Mouse (Mus musculus): ENCODE results near the gene Smap1.
A peak's percentile ranks its signal among the peaks of the same experiment; 100 is the strongest.

The Smap1 gene

DNA sequence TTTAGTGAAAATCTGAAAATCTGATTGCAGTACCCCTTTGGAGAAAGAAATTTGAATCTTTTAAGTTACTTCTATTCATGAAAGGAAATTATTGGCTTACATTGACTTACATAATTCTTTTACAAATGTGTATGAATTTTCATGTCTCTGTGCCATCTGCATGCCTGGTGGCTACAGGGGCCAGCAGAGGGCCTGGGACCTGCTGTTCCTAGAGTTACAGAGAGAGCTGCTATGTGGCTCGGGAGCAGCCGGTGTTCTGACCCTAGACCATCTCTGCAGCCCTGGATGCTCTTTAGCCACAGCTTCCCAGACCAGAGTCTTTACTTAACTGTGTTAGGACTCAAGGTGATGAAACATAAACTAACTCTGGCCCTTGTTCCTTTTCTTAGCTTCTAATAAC lies 1.8 kb downstream of the Smap1 start:
- peak in 1 of 2 experiments; percentile 6 for DNase-seq (ENCODE audit: low spot score in 2 of 2)

DNA sequence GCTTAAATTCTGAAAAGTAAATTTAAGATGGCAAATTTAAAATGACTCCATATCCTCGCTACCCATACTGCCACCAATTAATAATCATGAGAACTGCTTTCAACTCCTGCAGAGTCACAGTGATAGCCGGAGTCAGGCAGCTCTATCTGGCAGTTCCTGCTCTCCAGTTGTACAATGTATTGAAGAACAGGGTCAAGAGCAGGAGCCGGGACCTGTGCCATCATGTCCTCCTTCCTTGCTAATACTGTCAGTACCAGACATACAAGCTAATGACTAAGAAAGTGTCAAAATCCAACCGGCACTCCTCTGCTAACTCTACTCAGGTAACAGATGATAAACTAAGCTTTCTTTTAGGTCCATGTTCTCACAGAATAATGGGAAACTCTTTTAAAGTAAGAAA lies 3.0 kb downstream of the Smap1 start:
- DNase-seq (ENCODE audit: low spot score in 2 of 2) = no peak

DNA sequence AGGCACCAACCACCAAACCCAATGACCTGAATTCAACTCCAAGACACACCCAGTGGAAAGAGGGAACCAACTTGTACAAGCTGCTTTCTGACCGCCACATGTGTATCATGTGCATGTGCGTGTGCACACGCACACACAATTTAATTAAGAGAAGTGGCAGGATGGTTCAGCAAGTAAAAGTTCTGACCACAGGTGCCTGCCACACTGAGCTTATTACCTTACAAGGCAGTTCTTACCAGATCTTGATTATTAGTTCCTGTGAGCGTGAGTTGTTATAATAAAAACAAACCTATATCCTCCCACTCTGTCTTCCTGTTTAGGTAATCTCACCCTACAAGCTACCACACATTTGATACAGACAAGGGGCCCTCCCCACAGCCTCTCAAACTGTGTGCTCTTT lies 6.6 kb downstream of the Smap1 start:
- DNase-seq (ENCODE audit: low spot score in 2 of 2) = no peak

DNA sequence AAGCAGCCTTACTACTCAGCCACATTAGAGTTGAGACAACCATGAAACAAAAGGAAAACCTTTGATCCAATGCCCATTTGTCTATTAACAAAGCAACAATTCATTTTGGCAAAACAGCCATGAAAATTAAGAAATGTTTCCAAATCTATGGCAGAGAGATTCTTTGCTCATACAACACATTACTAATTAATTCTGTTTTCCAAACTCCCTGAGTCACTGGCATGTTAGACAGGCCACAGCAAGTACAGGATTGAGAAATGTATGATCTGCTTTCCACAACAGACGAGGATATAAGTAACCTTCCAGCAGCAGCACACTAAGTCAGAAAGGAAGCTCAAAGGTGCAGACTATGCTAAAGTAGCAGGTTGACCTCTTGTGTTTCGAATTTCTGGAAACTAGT lies 9.1 kb downstream of the Smap1 start:
- DNase-seq (ENCODE audit: low spot score in 2 of 2) = no peak

DNA sequence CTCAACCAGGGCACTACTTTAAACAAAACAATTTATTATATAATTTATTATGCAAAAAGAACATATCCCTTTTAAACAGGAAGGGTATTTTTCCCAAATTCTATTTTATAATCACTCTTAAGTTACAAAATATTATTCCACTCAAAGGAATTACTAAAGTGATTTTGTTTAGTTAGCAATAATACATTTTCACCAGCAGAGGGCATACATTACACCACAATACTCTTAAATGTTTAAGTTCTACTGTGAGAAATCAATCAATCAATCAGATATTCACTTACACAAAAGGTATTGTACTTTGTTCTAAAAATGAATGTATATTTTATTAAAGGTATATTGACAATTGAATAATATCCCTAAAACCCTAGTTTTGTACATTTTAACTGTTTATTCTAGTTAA lies 16.0 kb downstream of the Smap1 start:
- DNase-seq (ENCODE audit: low spot score in 2 of 2) = no peak

DNA sequence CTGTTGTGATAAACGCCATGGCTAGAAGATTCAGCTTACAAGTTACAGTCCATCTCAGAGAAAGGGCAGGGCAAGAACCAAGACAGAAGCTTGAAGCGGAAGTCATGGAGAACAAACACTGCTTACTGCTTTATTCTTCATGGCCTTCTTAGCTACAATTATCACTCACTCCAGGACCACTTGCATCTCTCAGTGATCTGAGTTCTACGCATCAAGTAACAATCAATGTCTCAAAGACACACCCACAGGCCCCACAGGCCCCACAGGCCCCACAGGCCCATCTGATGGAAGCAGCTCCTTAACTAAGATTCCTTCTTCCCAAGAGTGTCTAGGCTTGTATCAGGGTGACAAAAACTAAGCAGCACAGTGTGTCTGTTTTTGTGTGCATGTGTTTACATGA lies 18.8 kb downstream of the Smap1 start:
- no peak for DNase-seq (ENCODE audit: low spot score in 2 of 2)

DNA sequence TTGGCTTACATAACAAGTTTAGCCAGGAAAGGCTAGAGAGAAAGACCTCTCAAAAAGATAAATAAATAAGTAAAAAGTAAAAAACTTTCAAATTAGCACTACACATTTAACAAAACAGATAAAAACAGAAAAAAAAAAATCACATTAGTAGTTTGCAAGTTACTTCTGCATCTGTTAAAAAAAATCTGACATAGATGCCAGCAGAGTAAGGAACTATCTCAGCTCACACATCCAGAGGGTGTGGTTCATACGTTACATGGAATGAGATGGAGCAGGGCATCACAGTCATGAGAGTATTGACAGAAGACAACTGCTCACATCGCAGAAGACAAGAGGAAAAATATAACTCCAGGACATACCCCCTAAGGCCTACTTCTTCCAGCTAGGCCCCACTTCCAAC lies 19.4 kb downstream of the Smap1 start:
- no peak for DNase-seq (ENCODE audit: low spot score in 2 of 2)

DNA sequence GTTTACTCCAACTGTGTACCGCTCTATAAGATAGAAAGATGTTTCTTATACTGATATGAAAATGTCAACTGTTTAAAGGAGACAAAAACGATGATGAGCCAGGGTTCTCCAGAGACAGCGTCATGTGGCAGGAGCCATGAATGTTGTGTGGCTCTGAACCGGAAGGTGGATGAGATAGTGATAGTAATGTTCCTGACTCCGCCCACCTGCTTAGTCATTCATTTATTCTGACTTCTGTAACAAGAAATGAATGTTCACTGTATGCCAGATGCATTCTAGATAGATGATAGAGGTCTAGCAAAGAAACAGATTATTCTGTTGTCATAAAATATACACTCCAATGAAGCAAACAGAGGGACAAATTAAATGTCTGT lies 22.5 kb downstream of the Smap1 start:
- DNase-seq (ENCODE audit: low spot score in 2 of 2) = no peak

DNA sequence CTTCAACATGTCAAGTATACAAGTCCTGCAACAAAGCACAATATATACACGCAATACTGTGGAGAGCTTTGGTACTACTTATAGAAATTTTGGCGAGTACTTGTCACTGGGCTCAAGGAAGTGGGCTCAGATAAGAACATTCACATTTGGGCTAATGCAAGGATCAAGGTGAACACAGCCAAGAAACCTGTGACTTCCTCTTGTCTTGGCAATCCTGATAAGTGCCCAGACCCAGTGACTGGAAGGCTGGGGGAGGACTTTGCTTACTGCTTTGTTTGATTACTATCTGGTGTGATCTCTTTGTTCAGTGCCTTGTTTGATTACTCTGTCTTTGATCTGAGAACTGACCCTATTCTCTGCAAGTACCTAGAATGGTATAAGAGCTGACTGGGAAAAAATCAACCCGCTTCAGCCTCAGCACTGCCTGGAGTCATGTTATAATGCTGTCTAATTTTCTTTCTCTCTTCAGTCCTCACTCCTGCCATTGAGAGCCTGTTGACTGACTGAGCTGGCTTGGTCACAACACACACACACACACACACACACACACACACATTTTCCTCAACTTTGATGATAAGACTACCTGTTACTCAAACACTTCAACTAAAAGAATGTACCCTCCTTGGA lies 23.0 kb downstream of the Smap1 start:
- DNase-seq (ENCODE audit: low spot score in 2 of 2) = no peak

DNA sequence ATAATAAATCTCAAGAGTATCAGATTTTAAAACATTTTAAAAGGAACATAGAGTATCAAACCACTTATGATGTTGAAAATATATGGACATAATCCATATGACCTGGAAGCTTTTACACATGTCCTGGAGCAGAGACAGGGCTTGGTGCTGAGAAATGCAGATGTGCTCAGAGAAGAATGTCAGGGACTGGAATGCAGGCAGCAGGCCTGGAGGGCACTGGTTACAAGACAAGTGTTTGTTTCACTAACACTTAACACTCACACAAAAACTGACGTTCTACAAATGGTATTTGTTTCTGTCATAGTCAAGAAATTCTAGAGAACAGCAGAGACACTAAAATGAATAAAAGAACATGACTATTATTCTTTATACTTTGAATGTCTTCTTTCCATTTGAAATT lies 30.0 kb downstream of the Smap1 start:
- DNase-seq (ENCODE audit: low spot score in 2 of 2) = no peak

DNA sequence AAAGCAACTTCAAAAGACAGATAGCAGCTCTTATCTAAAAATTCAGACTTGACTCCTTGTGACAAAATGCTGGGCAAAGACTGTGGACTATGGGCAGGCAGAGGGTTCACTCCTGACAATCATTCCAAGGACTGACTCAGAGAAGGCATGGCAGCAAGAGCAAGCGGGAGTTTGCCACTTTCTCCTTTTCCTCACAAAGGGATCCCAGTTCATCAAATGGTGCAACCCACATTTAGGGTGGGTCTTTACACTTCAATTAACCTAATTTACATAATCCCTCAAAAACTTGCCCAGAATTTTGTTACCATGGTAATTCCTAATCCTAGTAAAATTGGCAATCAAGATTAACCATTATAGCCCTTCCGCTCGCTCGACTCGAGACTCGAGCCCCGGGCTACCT lies 37.2 kb downstream of the Smap1 start:
- no peak for DNase-seq (ENCODE audit: low spot score in 2 of 2)

DNA sequence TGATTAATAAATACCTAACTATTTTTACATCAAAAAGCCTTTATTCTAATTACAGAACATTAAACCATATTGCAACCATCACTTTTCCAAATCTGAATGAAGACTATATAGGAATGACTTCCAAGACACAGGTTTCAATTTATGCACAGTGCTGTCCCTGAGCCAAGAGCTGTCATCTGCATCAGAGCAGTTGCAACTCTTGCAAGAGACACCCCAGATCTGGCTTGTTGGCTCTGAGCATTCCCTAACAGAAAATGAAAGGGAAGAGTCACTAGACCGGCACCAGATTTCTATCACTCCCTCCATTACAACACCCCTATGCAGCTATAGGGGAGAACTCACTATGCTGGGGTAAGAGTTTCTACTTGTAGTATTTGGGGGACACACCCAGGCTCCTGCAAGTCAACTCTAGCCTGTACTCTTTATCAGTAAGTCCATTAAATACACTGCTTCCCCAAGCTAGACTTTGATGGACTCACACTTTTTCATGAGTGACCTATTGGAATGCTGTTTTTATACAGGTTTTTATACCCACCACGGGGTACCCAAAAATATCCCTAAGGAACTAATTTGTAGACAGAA lies 37.9 kb downstream of the Smap1 start:
- no peak for DNase-seq (ENCODE audit: low spot score in 2 of 2)

DNA sequence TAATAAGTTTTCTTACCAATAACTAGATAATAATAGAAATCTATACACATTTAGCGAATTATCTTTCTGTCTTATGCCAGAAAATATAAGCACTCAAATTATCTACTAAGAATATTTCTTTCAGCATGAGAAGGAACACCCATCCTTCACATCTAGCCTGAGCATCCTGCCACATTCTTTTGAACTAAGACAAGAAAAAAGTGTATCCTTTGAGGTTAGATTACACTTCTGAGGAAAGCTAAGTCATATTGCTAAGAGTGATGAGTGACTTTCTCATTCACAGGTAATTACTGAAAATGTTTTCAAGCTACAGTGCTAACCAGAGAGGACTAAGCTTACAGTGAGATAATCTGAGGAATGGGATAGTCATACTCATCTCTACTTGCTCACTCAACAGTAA lies 39.4 kb downstream of the Smap1 start:
- no peak for DNase-seq (ENCODE audit: low spot score in 2 of 2)

DNA sequence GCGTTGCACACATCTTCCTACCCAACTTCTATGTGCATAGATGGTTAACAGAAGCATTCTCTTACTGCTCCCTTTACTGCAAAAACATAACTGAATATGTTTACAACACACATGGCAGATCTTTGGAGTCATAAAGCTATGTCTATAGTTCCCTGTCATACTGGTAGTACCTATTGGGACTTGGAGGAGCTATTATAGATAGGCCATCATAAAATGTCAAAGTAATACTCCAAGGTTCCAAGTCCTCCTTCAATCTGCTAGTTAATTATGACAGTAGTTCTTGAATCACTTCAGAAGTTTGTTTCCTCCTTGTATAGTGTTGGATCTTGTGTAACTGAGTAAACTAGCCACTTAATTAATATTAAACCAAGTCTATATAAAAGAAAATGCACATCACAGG lies 49.9 kb downstream of the Smap1 start:
- no peak for DNase-seq (ENCODE audit: low spot score in 2 of 2)

DNA sequence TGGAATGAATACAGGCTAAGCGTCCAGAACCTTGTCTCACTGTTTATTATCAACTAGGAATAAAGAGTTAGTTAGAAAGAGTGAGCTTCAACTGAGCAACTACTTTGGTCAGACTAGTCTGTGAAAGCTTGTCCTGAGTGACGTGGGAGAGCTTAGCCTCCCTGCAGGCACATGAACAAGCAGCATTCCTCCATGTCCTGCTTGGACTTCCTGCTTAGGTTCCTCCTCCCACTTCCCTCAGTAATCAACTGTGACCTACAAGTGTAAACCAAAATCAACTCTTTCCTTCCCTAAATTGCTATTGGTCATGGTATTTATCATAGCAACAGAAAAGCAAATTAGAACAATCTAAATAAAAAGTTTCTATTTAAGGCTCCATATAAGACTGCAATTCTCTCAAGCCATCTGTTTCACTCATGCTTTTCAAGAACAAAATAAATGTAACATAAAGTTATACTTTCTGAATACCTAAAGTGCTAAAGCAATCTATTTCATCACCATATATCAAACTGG lies 54.7 kb downstream of the Smap1 start:
- no peak for DNase-seq (ENCODE audit: low spot score in 2 of 2)

DNA sequence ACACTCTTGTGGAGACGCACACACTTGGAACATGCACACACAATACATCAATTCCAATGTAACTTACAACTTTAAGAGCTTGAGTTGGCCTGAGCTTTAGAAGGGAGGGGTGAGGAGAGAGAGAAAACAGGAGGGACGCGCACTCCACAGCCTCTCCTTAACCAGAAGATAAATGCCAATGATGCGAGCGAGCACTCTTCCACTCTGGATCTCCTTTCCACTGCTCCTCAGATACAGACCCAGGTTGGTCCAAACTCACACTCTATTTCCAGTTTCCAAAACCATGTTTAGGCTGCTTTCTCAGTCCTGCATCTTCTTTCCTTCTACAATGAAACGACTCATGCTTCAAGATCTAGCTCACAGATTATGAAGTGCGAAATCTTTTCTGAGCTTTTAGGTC lies 56.6 kb downstream of the Smap1 start:
- DNase-seq (ENCODE audit: low spot score in 2 of 2) = no peak

DNA sequence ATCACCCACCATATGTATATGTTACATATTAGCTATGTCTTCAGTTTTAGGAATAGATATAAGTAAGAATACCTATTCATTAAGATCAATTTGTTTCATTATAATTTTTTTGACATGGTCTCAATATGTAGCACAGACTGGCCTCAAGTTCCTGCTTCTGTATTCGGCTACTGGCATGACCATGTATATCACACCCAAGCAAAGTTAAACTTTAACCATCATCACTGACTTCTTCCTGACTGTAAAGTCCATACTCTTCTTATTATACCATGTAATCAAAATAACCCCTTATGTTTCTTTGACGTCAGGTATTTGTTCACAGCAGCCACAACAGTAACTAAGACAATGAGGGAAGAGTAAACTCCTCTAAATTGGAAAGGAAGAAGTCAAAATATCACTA lies 61.2 kb downstream of the Smap1 start:
- DNase-seq (ENCODE audit: low spot score in 2 of 2) = no peak

DNA sequence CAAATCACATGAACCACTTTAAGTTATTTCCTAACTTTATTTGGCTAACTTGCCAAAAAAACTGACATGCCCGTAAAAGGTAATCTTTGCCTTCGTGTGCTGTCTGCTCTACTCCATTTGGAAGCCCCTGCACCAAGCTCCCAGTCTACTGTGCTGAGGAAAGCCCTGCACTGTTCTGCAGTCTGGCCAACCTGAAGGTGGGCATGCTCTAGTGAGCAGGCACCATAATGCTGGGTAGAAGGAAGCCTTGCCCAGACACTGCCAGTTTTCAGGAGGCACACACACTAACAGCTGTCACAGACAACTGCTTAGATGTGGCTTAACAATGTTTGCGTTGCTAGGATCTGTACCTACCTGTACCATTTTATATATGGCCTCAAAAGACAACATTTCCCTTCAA lies 66.5 kb downstream of the Smap1 start:
- no peak for DNase-seq (ENCODE audit: low spot score in 2 of 2)

DNA sequence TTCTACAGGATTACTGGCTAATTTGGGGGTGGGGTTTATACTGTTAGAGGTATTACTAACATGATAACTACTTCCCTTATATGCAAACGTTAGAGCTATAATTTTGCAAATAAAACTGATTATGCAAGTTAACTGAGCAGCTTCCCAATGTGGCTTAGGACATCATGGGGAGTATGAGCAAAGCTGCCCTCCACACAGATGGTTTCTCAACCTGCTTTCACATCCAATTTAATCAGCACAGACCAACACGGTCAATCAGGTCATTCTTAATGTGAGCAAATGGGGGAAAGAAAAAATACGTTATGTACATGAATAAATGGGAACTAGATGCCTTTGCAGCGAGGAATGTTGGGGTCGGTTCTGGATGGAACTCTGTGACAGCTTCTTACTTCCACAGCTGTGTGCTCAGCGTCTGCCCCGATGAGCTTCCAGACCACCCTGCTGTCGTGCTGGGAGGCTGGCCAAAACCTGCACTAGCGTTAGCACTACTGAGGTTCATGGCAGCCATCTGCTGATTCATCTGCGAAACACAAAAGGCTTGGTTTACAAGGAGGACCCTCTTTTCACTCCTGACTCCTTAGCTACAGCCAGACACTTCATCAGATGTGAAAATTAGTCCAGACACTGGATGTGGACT lies 76.0 kb downstream of the Smap1 start:
- no peak for DNase-seq (ENCODE audit: low spot score in 2 of 2)

DNA sequence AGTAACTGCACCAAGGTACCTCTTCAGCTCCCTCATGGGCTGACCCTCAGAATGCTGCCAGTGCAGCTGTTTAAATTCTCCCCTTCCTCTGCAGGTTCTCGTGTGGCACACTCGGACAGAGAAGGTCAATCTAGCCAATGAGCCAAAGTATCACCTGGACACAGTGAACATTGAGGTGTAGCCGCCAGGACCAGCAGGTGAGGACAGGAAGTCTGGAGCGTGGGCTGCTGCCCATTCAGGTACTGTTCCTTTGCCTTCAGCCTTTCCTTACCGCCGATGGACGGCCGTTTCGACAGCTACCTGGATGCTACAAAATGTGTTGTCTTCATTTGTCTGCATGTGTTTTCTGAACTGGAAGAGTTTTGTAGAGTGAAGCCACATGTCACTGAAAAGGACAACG lies 77.1 kb downstream of the Smap1 start:
- no peak for DNase-seq (ENCODE audit: low spot score in 2 of 2)

DNA sequence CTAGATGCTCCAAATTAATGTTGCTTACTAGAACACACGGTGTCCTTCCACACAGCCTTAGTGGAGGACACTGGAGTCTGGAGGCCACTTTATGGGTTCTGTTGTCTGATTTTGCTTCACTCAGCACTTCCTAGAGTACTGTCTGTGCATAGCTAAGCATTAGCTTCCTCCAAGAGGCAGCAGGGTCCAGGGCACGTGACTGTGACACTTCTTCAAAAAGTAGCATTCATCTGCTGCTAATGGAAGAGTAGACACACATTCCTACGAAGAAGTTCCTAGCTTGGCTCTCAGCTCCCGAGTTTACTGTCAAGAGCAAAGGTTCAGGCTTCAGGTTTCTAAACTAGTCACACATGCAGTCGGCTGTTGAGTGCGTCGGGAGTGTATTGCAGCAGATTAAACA lies 78.3 kb downstream of the Smap1 start:
- DNase-seq (ENCODE audit: low spot score in 2 of 2) = no peak

DNA sequence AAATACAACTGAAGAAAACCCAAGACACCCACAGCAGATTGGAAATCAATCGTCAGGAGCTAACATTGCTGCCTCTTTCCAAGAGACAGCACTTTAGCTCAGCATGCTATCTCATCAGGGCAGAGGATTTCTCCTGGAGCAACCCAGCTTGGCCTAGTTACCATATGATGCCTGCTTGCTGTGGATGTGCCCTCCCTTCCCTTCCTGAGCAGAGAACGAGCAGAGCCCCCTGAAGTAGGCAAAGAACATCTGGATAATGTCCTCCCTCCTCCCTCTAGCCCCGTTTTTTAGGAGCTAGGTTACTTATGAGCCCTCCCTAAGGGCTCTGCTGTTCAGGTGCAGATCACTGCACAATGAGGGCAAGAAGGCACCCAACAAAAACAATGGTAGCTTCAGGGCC lies 79.5 kb downstream of the Smap1 start:
- DNase-seq (ENCODE audit: low spot score in 2 of 2) = no peak

DNA sequence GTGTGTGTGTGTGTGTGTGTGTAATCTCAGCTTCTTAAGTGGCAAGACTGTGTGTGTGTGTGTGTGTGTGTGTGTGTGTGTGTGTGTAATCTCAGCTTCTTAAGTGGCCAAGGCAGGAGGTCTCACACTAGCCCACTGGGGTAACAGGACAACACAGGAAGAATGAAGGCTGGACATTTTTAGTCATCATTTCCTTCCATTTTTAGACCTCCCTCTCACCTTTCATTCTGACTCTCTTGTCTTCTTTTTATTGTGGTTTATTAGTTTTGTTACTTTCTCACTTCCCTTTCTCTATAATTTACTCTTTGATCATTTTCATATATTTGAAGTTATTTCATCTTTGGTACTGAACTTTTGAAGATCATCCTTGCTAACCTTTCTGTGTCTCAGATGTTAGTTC lies 81.2 kb downstream of the Smap1 start:
- DNase-seq (ENCODE audit: low spot score in 2 of 2) = no peak

DNA sequence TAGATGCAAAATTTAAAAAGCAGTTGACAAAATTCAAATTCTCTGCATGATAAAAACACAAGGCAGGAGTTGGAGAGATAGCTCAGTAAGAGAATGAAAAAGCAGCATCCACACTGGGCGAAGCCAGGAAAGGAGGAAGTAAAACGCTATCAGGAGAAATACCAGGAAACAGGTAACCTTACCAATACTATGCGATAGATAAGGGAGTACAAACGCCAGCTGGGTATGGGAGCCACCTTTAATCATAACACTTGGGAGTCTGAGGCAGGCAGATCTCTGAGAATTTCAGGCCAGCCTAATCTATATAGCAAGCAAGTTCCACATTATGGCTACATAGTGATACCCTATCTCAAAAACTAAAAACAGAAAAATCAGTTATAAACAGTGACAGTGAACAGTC lies 85.5 kb downstream of the Smap1 start:
- DNase-seq (ENCODE audit: low spot score in 2 of 2) = no peak

All from spleen, postnatal 14 days (tissue).